Mouse (Mus musculus) stomach, postnatal 0 days (tissue): Measurements from ENCODE around the gene Sult5a1.

Experiments used
- CTCF ChIP-seq: IDR thresholded peaks from 2 replicates; pipeline ENCODE4 v1.5.1; 2016; ENCODE audit warnings: antibody characterized with exemption, low read depth, mild to moderate bottlenecking, moderate library complexity
- EP300 ChIP-seq: optimal IDR thresholded peaks from 2 replicates; pipeline ENCODE3; 2016; ENCODE audit warnings: antibody characterized with exemption

GRCm38 (mm10) chr8:123155177-123155576, 2.9 kb downstream of the Sult5a1 start:
- no peak for TF ChIP-seq EP300
- peak; percentile 74 for TF ChIP-seq CTCF
